Mouse (Mus musculus) skeletal muscle tissue, adult 2 months (tissue): ENCODE measurements at regions not wholly inside any gene's neighbourhood (a gene's known extent, or its start where the extent isn't known, plus 50 kb on each side); places are given as distances from the start of the nearest gene placed in this dataset.

ENCODE experiments used
- DNase-seq: peaks from one replicate; pipeline ENCODE4 v3.0.0-alpha.2; 2012; ENCODE audit warnings: low read depth, low spot score

DNA sequence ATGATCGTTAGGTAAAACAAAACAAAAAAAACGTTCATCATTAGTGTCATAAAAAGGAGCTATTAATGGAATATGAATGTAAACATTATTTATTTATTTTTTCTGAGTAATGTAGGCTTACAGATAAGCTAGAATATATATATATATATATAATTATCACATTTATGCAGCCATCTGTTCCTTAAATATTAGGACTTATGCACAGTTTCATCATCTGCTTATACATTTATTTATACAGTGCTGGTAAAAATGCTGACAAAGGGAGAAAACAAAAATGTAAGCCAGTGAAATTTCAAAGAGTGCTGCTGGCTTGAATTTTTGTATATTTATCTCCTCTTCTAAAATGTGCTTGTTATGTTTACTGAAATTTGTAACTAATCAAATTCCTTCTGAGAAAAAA is 4841.7 kb upstream of the Gm7489 start:
- DNase-seq = no peak

DNA sequence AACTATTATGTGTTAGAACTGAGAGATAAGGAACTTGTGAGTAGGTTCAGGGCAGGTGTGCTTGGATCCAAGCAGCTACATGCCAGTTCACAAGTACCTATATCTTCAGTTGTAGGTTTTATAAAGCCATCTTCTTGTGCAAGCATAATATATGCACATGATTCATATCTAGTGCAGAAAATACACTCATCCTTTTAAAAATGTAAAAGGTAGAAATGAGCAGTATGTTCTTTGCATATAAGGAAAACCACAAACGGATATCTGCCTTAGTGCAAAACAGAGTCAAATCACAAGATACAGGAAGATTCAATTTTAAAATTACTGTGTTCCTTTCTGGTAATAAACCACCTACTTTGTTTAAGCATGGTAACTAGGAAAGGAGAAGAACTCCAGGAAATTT is 4819.6 kb upstream of the Gm7489 start:
- DNase-seq = no peak

DNA sequence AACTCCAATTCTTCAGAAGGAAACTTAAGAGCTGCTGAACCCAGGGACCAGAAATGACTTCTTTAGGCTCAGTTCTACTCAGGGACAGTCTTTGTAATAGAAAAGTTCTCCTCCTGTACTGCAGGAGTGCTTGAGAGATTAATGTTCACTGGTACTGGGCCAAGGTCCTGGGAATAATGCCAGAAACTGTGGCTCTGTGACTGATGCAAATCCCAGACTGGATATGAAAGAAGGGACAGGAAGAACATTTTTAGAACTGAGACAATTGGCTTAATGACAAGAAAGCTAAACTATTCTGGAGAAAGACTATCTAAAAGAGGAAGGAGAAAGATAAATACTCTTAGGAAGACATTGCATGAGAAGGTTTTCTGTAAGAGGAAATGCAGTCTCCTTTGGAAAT is 4818.8 kb upstream of the Gm7489 start:
- DNase-seq = peak; percentile 69

DNA sequence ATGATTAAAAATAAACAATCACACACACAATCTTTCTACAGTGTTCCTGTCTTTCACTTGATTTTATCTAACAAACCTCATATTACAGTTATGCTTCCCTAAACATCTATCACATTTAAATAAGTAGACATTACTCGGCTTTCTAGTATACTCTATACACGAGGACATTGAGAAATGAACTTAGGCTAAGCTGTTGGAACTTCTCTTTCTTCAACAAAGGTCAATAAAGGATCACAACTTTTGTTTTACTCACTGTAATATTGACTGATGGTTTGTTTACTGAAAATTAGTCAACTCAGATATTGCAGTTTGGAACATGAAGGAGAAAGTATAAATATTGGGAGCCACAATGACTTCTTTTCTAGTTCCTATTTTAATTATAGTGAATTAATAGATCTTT is 4818.3 kb upstream of the Gm7489 start:
- DNase-seq = no peak
